Mouse (Mus musculus) spleen, postnatal 36 days (tissue): ENCODE data around the gene A430005L14Rik.
"Not testable (repeated sequence)": the region's sequence is repeated elsewhere in the genome, so short reads cannot be mapped to it uniquely, and the experiment has no call there.

ENCODE experiments used
- DNase-seq, 2 experiments: peaks; one replicate each; pipeline ENCODE4 v3.0.0; 2022; ENCODE audit warnings: low spot score in 2 of 2, mixed read lengths in 1 of 2

A430005L14Rik gene

GRCm38 (mm10) chr4:153956569-153957405 is at the start of gene A430005L14Rik:
A430005L14Rik (plus strand) TSS chr4:153957237.
- DNase-seq: peak; percentile 96

- DNase-seq: no peak
Observed at GRCm38 (mm10) chr4:153907573-153907972, 49.5 kb upstream of the A430005L14Rik start.

DNA sequence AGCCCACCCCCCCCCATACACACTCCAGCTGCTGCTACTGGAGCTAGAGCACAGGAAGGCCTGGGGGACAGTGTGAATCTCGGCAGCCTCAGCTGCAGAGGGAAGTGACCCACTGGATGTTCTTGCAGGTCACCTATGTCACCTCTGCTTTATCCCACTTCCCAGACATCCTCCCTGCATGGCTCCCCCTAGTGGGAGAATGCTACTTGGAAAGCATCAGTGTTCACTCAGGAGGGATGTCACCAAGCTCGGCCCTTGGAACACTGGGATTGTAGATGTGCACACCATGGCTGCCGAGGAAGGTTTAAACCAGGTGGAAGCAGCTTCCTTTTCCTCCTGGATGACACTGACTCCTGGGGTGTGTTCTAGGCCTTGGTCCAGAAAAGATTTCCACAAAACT is 43.4 kb upstream of the A430005L14Rik start:
- no peak for DNase-seq

- DNase-seq: no peak
Observed at GRCm38 (mm10) chr4:153917773-153918500, 39.1 kb upstream of the A430005L14Rik start.

- no peak for DNase-seq
Observed at GRCm38 (mm10) chr4:153920517-153921233, 36.4 kb upstream of the A430005L14Rik start.

GRCm38 (mm10) chr4:153922090-153922489 is 34.9 kb upstream of the A430005L14Rik start:
- not testable (repeated sequence) for DNase-seq

DNA sequence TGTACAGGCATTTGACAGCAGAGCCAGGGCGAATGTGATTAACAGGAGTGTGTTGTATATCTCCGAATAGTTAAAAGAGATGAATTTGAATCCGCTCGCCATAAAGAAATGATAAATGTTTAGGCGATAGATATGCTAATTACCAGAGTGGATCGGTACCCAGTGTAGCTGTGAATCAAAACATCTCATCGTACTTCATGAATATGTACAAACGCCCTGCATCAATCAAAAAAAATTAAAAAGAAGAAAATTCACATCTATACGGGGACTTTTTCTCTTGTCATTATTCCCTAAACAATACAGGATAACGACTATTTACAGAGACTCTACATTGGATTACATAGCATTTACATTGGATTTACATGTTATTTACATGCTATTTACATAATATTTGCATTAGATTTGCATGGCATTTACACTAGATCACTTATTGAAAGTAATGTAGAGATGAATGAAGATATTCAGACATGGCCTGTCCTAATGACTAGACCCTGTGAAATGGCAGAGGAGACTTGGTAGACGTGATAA is 28.2 kb upstream of the A430005L14Rik start:
- DNase-seq: no peak

DNA sequence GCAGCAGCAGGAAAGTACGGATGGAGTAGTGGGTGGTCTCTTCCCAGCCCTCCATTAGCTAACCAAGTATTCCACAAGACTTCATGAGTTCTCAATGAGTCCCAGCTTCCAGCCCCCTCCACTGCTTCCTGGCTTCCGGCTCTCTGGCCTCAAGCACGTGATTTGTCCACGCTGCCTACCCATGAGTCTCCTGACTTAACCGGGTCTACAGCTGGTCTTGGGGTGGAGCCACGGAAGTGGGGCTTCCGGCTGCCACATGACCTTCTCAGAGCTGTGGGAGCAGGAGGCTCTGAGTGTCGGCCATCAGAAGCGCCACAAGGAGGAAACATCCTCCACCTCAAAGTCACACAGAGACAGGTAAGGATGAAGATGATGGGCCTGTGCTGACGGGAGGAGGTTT is 27.6 kb upstream of the A430005L14Rik start:
- DNase-seq: no peak

- no peak for DNase-seq
Observed at GRCm38 (mm10) chr4:153929921-153930320, 27.1 kb upstream of the A430005L14Rik start.

GRCm38 (mm10) chr4:153943243-153943642 is 13.8 kb upstream of the A430005L14Rik start:
- no peak for DNase-seq

DNA sequence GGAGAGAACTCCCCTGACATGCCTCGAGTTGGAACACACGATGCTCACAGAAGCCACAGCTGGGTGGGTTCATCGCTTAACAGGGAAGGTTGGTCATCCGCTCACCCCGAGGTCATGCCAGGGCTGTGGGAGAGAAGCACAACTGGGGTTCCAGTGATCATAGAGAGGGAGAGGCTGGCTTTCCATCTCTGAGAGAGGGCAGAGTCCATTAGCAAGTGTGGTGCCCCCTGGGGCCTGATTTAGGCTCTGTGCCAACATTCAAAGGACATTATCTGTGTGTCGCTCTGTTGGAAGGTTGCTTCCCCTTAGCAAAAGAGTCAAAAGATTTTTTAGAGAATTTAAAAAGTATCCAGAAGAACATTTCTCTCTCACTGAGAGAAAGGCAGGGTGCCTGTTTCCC is 12.8 kb upstream of the A430005L14Rik start:
- no peak for DNase-seq

GRCm38 (mm10) chr4:153945741-153946140 is 11.3 kb upstream of the A430005L14Rik start:
- DNase-seq: no peak

- no peak for DNase-seq
Observed at GRCm38 (mm10) chr4:153950372-153950771, 6.7 kb upstream of the A430005L14Rik start.

- DNase-seq: no peak
Observed at GRCm38 (mm10) chr4:153951150-153951549, 5.9 kb upstream of the A430005L14Rik start.

- DNase-seq: no peak
Observed at GRCm38 (mm10) chr4:153951692-153952091, 5.3 kb upstream of the A430005L14Rik start.

DNA sequence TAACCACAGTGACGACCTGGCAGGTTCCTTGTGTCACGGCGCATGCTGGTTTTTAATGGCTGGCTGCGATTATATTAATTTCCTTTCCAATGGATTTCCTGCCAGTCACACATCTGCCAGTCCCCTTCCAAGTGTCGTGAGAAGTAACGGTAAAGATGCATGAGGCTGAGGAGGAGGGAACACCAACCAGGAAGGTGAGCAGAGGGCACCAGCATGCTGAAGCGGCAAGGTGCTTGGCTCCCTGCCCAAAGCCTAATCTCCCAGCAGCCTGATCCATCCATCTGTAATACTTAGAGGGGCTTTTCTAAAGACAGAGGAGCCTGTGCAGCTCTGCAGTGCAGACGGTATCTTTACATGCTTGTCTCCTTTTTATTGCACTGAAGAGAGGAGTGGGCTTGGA is 1.4 kb upstream of the A430005L14Rik start:
- no peak for DNase-seq

GRCm38 (mm10) chr4:153957444-153958250 is 610 bp downstream of the A430005L14Rik start:
- no peak for DNase-seq

DNA sequence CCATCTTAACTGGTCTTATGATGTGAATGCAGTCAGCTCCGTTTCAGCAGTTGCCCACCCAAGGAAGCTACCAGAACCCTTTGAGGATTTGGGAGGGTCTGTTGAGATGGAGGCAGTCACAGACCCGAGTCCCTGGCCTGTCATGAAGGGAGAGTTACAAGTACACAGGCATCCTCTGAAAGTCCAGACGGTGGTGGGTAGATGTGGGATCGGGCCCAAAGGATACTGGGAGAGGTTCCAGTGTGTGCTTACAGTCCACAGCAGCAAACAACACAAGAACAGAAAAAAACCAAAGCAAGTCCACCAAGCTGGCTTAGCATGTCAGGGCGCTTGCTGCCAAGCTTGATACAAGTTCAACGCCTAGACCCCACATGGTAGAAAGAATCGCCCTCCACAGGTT is 5.6 kb downstream of the A430005L14Rik start:
- DNase-seq: no peak

GRCm38 (mm10) chr4:153966651-153967050 is 9.6 kb downstream of the A430005L14Rik start:
- no peak for DNase-seq

- no peak for DNase-seq
Observed at GRCm38 (mm10) chr4:153967556-153967955, 10.5 kb downstream of the A430005L14Rik start.

DNA sequence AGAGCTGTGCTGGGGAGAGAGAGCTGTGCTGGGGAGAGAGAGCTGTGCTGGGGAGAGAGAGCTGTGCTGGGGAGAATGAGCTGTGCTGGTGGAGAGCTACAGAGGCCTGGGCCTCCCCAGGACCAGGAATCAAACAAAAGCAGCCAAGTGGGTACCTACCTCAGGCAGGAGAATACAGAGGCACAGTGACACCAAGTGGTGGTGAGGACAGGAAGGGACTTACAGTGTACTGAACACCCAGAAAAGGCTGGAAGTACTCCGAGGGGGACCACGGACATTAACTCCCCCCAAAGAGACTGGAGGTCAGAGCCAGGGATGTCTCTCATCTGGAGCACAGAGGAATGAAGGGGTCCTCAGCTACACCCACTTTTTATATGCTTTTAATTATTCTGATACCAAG is 11.0 kb downstream of the A430005L14Rik start:
- DNase-seq: no peak
